Mouse (Mus musculus) liver, adult 2 months (tissue): ENCODE results near the gene Ccn2. TPM values are rescaled to one million over a fixed set of nuclear protein-coding genes. Genes with fewer than 3 reads are reported as not detected.

ENCODE experiments used
- DNase-seq: peaks from one replicate; pipeline ENCODE4 v3.0.0-alpha.2; 2011; ENCODE audit warnings: low read depth, low spot score; ENCODE audit errors: extremely low read depth
- H3K27ac ChIP-seq: fragments of 200-500 bp; replicated peaks from 2 replicates; pipeline ENCODE4 v1.5.1; 2012; ENCODE audit warnings: low read depth, mild to moderate bottlenecking, control low read depth, inconsistent platforms, low read length; ENCODE audit not compliant: insufficient read depth
- H3K27me3 ChIP-seq: fragments of 200-500 bp; 2 replicates; pipeline ENCODE4 v1.6.1; 2012; ENCODE audit warnings: mild to moderate bottlenecking, moderate library complexity, low read length, inconsistent platforms; ENCODE audit not compliant: control insufficient read depth, insufficient read depth
- H3K36me3 ChIP-seq: fragments of 200-500 bp; 2 replicates; pipeline ENCODE4 v1.6.1; 2012; ENCODE audit warnings: low read length, inconsistent platforms; ENCODE audit not compliant: control insufficient read depth, insufficient read depth
- H3K4me1 ChIP-seq: fragments of 200-500 bp; 2 replicates; pipeline ENCODE4 v1.6.1; 2011; ENCODE audit warnings: low read length; ENCODE audit not compliant: control insufficient read depth, insufficient read depth
- H3K4me3 ChIP-seq: fragments of 200-500 bp; 2 replicates; pipeline ENCODE4 v1.5.1; 2011; ENCODE audit warnings: low read depth, mild to moderate bottlenecking, control low read depth, low read length, moderate library complexity; ENCODE audit not compliant: insufficient read depth
- H3K79me2 ChIP-seq: fragments of 200-500 bp; 2 replicates; pipeline ENCODE4 v1.6.1; 2012; ENCODE audit warnings: inconsistent platforms, mild to moderate bottlenecking, low read length, moderate library complexity; ENCODE audit not compliant: control insufficient read depth, insufficient read depth
- H3K9ac ChIP-seq: fragments of 200-500 bp; 2 replicates; pipeline ENCODE4 v1.6.1; 2012; ENCODE audit warnings: low read depth, mild to moderate bottlenecking, control low read depth, inconsistent platforms, low read length
- CTCF ChIP-seq: fragments of 200-500 bp; IDR thresholded peaks from 2 replicates; pipeline ENCODE4 v1.5.1; 2011; ENCODE audit warnings: low read depth, low read length, control low read depth
- POLR2A ChIP-seq: fragments of 200-500 bp; IDR thresholded peaks from 2 replicates; pipeline ENCODE4 v1.6.1; 2011; ENCODE audit warnings: low read length, control low read depth; ENCODE audit not compliant: insufficient read depth; ENCODE audit errors: extremely low read depth
- WGBS: fragments of 180-500 bp; shearing (Covaris S2); methylation state at CpG from one replicate; pipeline ENCODE4 v1.1.7; 2018; 5-methylcytosine and 5-hydroxymethylcytosine counted together
- polyA plus RNA-seq: library from polyadenylated mRNA; depleted of rRNA; stranded (reverse); fragments of >200 nt; gene quantifications from 2 replicates; pipeline ENCODE4 v1.2.3, GENCODE M21; 2012
- total RNA-seq: library from RNA; depleted of rRNA; stranded (reverse); fragments of >200 nt; gene quantifications from 2 replicates; pipeline ENCODE4 v1.2.3, GENCODE M21; 2014

The Ccn2 gene
- total and polyA plus RNA-seq, 2 experiments, result 4.0 to 6.6 TPM

DNA sequence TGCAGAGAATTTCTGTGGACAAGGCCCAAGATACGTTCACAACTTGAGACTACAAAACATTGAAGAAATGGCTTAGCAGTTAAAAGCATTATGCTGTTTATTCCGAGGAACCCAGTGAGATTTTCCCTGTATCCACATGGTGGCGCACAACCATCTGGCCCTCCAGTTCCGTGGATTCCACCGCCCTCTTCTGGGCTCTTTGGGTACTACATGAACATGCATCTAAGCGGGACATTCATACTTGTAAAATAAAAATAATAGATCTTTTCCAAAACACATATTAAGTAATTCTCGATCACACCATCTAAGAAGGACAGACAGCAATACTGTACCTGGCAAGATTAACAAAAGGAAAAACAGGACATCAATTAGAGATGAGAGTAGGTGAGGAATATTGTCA, 27.3 kb downstream of the Ccn2 start:
- H3K4me3 ChIP-seq, result no peak overlapping the region
- peak; percentile 64 for DNase-seq
- no peaks in the 10 kb centered on the region for H3K4me1 ChIP-seq
- H3K36me3 ChIP-seq, result no peaks in the 10 kb centered on the region
- TF ChIP-seq POLR2A, result no peak
- peak; percentile 99 for TF ChIP-seq CTCF
- 21% methylated on average over 7 of the region's 7 CpGs for WGBS
- no peaks in the 10 kb centered on the region for H3K79me2 ChIP-seq
- no peaks in the 10 kb centered on the region for H3K27me3 ChIP-seq
- H3K9ac ChIP-seq, result no peak overlapping the region
- H3K27ac ChIP-seq, result no peak overlapping the region

DNA sequence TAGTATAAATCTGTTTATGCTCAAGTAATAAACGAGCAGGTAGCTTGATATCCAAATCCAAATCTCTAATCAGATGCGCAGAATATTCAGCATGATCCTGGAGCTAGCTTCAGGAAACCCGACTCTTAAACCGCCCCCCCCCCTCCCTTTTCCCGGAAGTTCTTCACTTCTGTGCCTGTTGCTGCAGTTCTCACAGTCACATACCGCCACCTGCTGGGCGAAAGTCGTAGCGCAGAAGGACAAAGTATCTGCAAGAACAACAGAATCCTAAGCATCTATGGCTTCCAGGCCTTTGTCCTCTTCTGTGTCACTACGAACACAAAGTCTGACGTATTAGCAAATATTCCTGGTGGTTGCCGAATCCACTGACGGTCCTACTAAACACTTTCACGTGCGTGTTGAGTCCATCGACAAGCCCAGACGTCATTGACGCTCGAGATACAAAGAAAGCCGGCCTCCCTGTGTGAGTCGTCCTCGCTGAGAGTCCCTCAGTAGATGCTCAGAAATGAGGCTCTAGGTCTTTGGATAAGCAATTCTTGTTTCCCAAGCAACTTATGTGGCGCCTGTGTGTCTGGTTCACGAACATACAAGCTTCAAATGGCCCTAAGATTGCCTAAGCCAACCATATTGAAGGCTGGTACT, 29.9 kb downstream of the Ccn2 start:
- Histone ChIP-seq H3K27me3 (no peaks in the 10 kb centered on the region), H3K9ac (no peak overlapping the region), H3K79me2 (no peaks in the 10 kb centered on the region), H3K4me3 (no peak overlapping the region), H3K4me1 (peaks cover 2% of the 10 kb centered on the region; the same call in 1 of the 2 replicates), H3K36me3 (no peaks in the 10 kb centered on the region), H3K27ac (no peak overlapping the region)
- no peak for TF ChIP-seq POLR2A
- peak; percentile 88 for TF ChIP-seq CTCF
- 38% methylated on average over 24 of the region's 24 CpGs for WGBS
- peak; percentile 70 for DNase-seq

DNA sequence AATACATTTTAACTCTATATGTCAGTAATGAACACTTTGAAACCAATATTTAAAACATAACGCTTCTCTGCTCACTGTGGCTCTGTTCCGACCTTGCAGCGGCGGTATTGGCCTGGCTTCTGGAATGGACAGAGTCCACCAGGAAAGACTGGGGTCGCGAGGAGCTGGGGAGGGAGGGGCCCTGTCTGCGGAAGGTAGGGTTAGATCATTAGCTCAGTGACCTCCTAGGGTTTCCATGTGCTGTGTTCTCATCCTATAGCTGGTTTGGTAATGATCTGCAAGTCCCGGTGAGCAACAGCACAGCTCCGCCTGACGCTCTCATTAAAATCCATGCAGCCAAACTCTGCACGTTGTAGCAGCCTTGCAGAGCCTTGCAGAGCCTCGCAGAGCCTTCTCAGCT, 32.0 kb downstream of the Ccn2 start:
- Histone ChIP-seq H3K4me3 (no peak overlapping the region), H3K79me2 (no peaks in the 10 kb centered on the region), H3K27ac (no peak overlapping the region), H3K36me3 (no peaks in the 10 kb centered on the region), H3K4me1 (peaks cover 2% of the 10 kb centered on the region; the same call in 1 of the 2 replicates), H3K9ac (no peak overlapping the region), H3K27me3 (no peaks in the 10 kb centered on the region)
- 70% methylated on average over 12 of the region's 12 CpGs for WGBS
- TF ChIP-seq POLR2A, result no peak
- no peak for TF ChIP-seq CTCF
- no peak for DNase-seq

DNA sequence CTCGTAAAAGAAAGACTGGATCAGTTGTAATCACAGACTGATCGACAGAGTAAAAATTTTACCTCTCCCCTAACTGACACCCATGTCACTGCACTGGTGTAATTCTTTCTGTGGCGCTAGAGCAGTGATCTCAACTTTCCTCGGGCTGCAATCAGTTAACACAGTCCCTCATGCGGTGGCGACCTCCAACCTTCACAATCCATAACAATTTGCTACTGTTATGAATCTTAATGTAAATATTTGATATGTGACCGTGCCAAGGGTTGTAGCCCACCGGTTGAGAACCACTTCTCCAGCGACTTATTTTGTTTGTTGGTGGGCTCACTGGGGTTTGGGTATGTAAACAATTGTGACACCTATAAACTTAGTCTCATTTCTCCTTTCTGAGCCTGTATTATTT, 33.2 kb downstream of the Ccn2 start:
- H3K4me3 ChIP-seq, result no peak overlapping the region
- no peaks in the 10 kb centered on the region for H3K36me3 ChIP-seq
- no peak overlapping the region for H3K27ac ChIP-seq
- TF ChIP-seq CTCF, result no peak
- TF ChIP-seq POLR2A, result no peak
- no peaks in the 10 kb centered on the region for H3K79me2 ChIP-seq
- no peak for DNase-seq
- WGBS, result 66% methylated on average over 9 of the region's 9 CpGs
- no peaks in the 10 kb centered on the region for H3K27me3 ChIP-seq
- peaks cover 2% of the 10 kb centered on the region; the same call in 1 of the 2 replicates for H3K4me1 ChIP-seq
- no peak overlapping the region for H3K9ac ChIP-seq

DNA sequence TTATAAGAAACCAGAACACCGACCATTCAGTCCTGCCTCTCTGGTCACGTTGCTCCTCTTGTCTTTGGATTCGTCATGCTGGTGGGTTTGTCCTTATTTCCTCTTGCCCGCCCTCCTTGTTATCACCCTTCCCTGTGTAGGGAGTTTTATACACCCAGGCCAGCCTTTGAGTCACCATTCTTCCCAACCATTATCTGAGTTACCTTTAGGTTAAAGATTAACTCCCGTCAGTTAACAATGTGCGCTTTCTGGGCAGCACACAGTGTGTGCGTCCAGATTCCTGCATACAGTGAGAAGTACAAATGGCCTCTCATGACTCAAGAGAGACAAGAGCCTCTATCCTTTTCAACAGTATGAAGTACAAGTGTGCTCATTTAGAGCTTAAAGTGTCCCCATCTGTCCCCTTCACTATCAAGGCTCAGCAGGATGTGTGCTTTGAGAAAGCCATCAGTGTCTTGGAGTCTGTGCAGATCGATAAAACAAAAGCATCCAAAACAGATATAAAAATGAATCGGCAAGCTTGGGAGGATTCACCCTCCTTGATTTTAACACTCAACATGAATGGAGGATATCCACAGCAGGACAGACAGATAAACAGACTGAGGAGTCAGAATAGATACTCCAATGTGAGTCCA, 34.0 kb downstream of the Ccn2 start:
- TF ChIP-seq CTCF (no peak), POLR2A (no peak)
- Histone ChIP-seq H3K4me3 (no peak overlapping the region), H3K79me2 (no peaks in the 10 kb centered on the region), H3K9ac (no peak overlapping the region), H3K4me1 (peaks cover 2% of the 10 kb centered on the region; the same call in 1 of the 2 replicates), H3K36me3 (no peaks in the 10 kb centered on the region), H3K27ac (no peak overlapping the region), H3K27me3 (no peaks in the 10 kb centered on the region)
- 21% methylated on average over 9 of the region's 9 CpGs for WGBS
- DNase-seq, result peak; percentile 55
